Mouse (Mus musculus): ENCODE measurements around the gene Pacsin1. TPM values are rescaled to one million over a fixed set of nuclear protein-coding genes. Genes with fewer than 3 reads are reported as not detected.
"Not testable (repeated sequence)": the region's sequence is repeated elsewhere in the genome, so short reads cannot be mapped to it uniquely, and the experiment has no call there.

Pacsin1 gene
- total RNA-seq, 2 experiments from 2014 or later: 0.44 to 0.87 TPM

GRCm38 (mm10) chr17:27634871-27635574, 20.3 kb upstream of the Pacsin1 start, which contains the start of gene RPS10-NUDT3:
RPS10-NUDT3 (minus strand) TSS chr17:27635222.
- peak; percentile 100 for ATAC-seq (ENCODE audit: poor library complexity, severe bottlenecking)

- ATAC-seq (ENCODE audit: poor library complexity, severe bottlenecking): not testable (repeated sequence)
Measured at GRCm38 (mm10) chr17:27635575-27635903, 19.8 kb upstream of the Pacsin1 start.

GRCm38 (mm10) chr17:27636132-27637020, 18.9 kb upstream of the Pacsin1 start, which contains the start of gene Rps10:
Rps10 (minus strand) TSS chr17:27636669.
- ATAC-seq (ENCODE audit: poor library complexity, severe bottlenecking): no peak

GRCm38 (mm10) chr17:27637333-27637732, 18.0 kb upstream of the Pacsin1 start:
- ATAC-seq (ENCODE audit: poor library complexity, severe bottlenecking): no peak

GRCm38 (mm10) chr17:27638921-27639332, 16.4 kb upstream of the Pacsin1 start:
- ATAC-seq (ENCODE audit: poor library complexity, severe bottlenecking): no peak

GRCm38 (mm10) chr17:27639851-27640250, 15.5 kb upstream of the Pacsin1 start:
- not testable (repeated sequence) for ATAC-seq (ENCODE audit: poor library complexity, severe bottlenecking)

GRCm38 (mm10) chr17:27642491-27643062, 12.7 kb upstream of the Pacsin1 start:
- ATAC-seq (ENCODE audit: poor library complexity, severe bottlenecking): no peak

- peak; percentile 71 for ATAC-seq (ENCODE audit: poor library complexity, severe bottlenecking)
Measured at GRCm38 (mm10) chr17:27643101-27643500, 12.2 kb upstream of the Pacsin1 start.

- ATAC-seq (ENCODE audit: poor library complexity, severe bottlenecking): no peak
Measured at GRCm38 (mm10) chr17:27643756-27644155, 11.6 kb upstream of the Pacsin1 start.

GRCm38 (mm10) chr17:27644572-27644971, 10.7 kb upstream of the Pacsin1 start:
- ATAC-seq (ENCODE audit: poor library complexity, severe bottlenecking): no peak

GRCm38 (mm10) chr17:27645807-27646206, 9.5 kb upstream of the Pacsin1 start:
- ATAC-seq (ENCODE audit: poor library complexity, severe bottlenecking): no peak

GRCm38 (mm10) chr17:27650160-27650559, 5.1 kb upstream of the Pacsin1 start:
- peak; percentile 90 for ATAC-seq (ENCODE audit: poor library complexity, severe bottlenecking)

- ATAC-seq (ENCODE audit: poor library complexity, severe bottlenecking): no peak
Measured at GRCm38 (mm10) chr17:27650586-27650985, 4.7 kb upstream of the Pacsin1 start.

- ATAC-seq (ENCODE audit: poor library complexity, severe bottlenecking): peak; percentile 53
Measured at GRCm38 (mm10) chr17:27652046-27652790, 3.1 kb upstream of the Pacsin1 start.

- ATAC-seq (ENCODE audit: poor library complexity, severe bottlenecking): no peak
Measured at GRCm38 (mm10) chr17:27653253-27653959, 1.9 kb upstream of the Pacsin1 start.

GRCm38 (mm10) chr17:27656011-27656399, 696 bp downstream of the Pacsin1 start:
- 0 out of 2 replicates have a peak, but pooled peaks have one; percentile 10 for ATAC-seq (ENCODE audit: poor library complexity, severe bottlenecking)

GRCm38 (mm10) chr17:27656414-27656813, 1.1 kb downstream of the Pacsin1 start:
- ATAC-seq (ENCODE audit: poor library complexity, severe bottlenecking): no peak

GRCm38 (mm10) chr17:27657123-27657522, 1.8 kb downstream of the Pacsin1 start:
- ATAC-seq (ENCODE audit: poor library complexity, severe bottlenecking): no peak

GRCm38 (mm10) chr17:27658767-27659166, 3.5 kb downstream of the Pacsin1 start:
- ATAC-seq (ENCODE audit: poor library complexity, severe bottlenecking): no peak

GRCm38 (mm10) chr17:27671720-27672119, 16.4 kb downstream of the Pacsin1 start:
- no peak for ATAC-seq (ENCODE audit: poor library complexity, severe bottlenecking)
